Mouse (Mus musculus): ENCODE measurements at regions not wholly inside any gene's neighbourhood (a gene's known extent, or its start where the extent isn't known, plus 50 kb on each side); places are given as distances from the start of the nearest gene placed in this dataset.
"Not testable (repeated sequence)": the region's sequence is repeated elsewhere in the genome, so short reads cannot be mapped to it uniquely, and the experiment has no call there.

GRCm38 (mm10) chr11:12589757-12590373, 125.1 kb upstream of the Cobl start:
- no peak for TF ChIP-seq EP300 (IDR thresholded peaks at IDR 0.05; ENCODE audit: insufficient read depth, low read depth, low read length)
- no peak for TF ChIP-seq CTCF (IDR thresholded peaks at IDR 0.05; ENCODE audit: low read depth, low read length)
- TF ChIP-seq POLR2A (IDR thresholded peaks at IDR 0.05; ENCODE audit: insufficient read depth, low read length): no peak
- no peak overlapping the region for H3K27ac ChIP-seq (ENCODE audit: insufficient read depth, low read length)
- no peaks in the 10 kb centered on the region for H3K4me1 ChIP-seq (ENCODE audit: control insufficient read depth, insufficient read depth, low read length)
- no peaks in the 10 kb centered on the region for H3K36me3 ChIP-seq (ENCODE audit: control insufficient read depth, insufficient read depth, low read length, poor library complexity, severe bottlenecking)
- no peak overlapping the region for H3K9ac ChIP-seq (ENCODE audit: low read depth, poor library complexity, severe bottlenecking)
- no peaks in the 10 kb centered on the region for H3K9me3 ChIP-seq (replicated peaks; ENCODE audit: control insufficient read depth, insufficient read depth, low read length, poor library complexity, severe bottlenecking)
- H3K27me3 ChIP-seq (ENCODE audit: control insufficient read depth, insufficient read depth, low read length, poor library complexity, severe bottlenecking): no peaks in the 10 kb centered on the region
- H3K4me3 ChIP-seq (ENCODE audit: low read depth, low read length): no peak overlapping the region

- H3K36me3 ChIP-seq (ENCODE audit: control insufficient read depth, insufficient read depth, low read length, poor library complexity, severe bottlenecking); H3K9me3 ChIP-seq (replicated peaks; ENCODE audit: control insufficient read depth, insufficient read depth, low read length, poor library complexity, severe bottlenecking); H3K9ac ChIP-seq (ENCODE audit: low read depth, poor library complexity, severe bottlenecking); H3K27me3 ChIP-seq (ENCODE audit: control insufficient read depth, insufficient read depth, low read length, poor library complexity, severe bottlenecking); H3K4me1 ChIP-seq (ENCODE audit: control insufficient read depth, insufficient read depth, low read length); H3K27ac ChIP-seq (ENCODE audit: insufficient read depth, low read length); H3K4me3 ChIP-seq (ENCODE audit: low read depth, low read length): not testable (repeated sequence)
Observed at GRCm38 (mm10) chr11:12584851-12585680, 120.3 kb upstream of the Cobl start.

DNA sequence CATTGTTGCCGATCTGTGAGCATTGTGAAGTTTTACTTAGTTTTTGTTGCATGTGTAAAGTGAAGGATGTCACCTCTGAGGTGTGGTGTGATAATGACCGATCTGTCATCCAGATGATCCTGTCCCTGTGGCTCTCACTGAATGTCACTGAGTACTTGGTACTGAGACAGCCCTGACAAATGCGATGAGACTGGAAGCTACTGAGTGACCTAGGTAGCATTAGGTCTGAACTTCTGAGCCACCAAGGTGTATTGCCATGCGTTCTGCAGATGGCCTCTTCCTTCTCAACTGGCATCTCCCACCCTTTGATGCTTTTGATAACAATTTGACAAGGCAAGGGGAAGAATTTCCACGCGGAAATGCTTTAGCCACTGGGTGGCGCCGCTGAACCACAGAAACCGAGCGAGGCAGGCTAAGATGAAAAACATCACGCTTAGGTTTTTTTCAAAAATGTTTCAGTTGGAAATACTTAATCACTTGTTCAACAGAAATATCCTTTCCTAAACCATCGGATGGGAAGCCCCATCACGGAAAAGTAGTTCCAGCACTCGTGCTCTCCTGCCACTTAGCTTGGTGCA, 114.3 kb upstream of the Cobl start:
- no peaks in the 10 kb centered on the region for H3K27me3 ChIP-seq (ENCODE audit: control insufficient read depth, insufficient read depth, low read length, poor library complexity, severe bottlenecking)
- H3K9me3 ChIP-seq (replicated peaks; ENCODE audit: control insufficient read depth, insufficient read depth, low read length, poor library complexity, severe bottlenecking): no peaks in the 10 kb centered on the region
- H3K36me3 ChIP-seq (ENCODE audit: control insufficient read depth, insufficient read depth, low read length, poor library complexity, severe bottlenecking): no peaks in the 10 kb centered on the region
- H3K27ac ChIP-seq (ENCODE audit: insufficient read depth, low read length): no peak overlapping the region
- H3K9ac ChIP-seq (ENCODE audit: low read depth, poor library complexity, severe bottlenecking): no peak overlapping the region
- H3K4me1 ChIP-seq (ENCODE audit: control insufficient read depth, insufficient read depth, low read length): no peaks in the 10 kb centered on the region
- TF ChIP-seq CTCF (IDR thresholded peaks at IDR 0.05; ENCODE audit: low read depth, low read length) (peak; percentile 82), POLR2A (IDR thresholded peaks at IDR 0.05; ENCODE audit: insufficient read depth, low read length) (no peak)
- H3K4me3 ChIP-seq (ENCODE audit: low read depth, low read length): no peak overlapping the region

GRCm38 (mm10) chr11:12559663-12560062, 94.9 kb upstream of the Cobl start:
- no peaks in the 10 kb centered on the region; the same call in 1 of the 2 replicates for H3K27me3 ChIP-seq (ENCODE audit: control insufficient read depth, insufficient read depth, low read length, poor library complexity, severe bottlenecking)
- no peaks in the 10 kb centered on the region for H3K36me3 ChIP-seq (ENCODE audit: control insufficient read depth, insufficient read depth, low read length, poor library complexity, severe bottlenecking)
- no peak overlapping the region for H3K9ac ChIP-seq (ENCODE audit: low read depth, poor library complexity, severe bottlenecking)
- H3K4me1 ChIP-seq (ENCODE audit: control insufficient read depth, insufficient read depth, low read length): no peaks in the 10 kb centered on the region
- peaks cover 16% of the 10 kb centered on the region for H3K9me3 ChIP-seq (replicated peaks; ENCODE audit: control insufficient read depth, insufficient read depth, low read length, poor library complexity, severe bottlenecking)
- no peak overlapping the region for H3K27ac ChIP-seq (ENCODE audit: insufficient read depth, low read length)
- TF ChIP-seq CTCF (IDR thresholded peaks at IDR 0.05; ENCODE audit: low read depth, low read length): no peak
- no peak for TF ChIP-seq POLR2A (IDR thresholded peaks at IDR 0.05; ENCODE audit: insufficient read depth, low read length)
- TF ChIP-seq EP300 (IDR thresholded peaks at IDR 0.05; ENCODE audit: insufficient read depth, low read depth, low read length): no peak
- no peak overlapping the region for H3K4me3 ChIP-seq (ENCODE audit: low read depth, low read length)

DNA sequence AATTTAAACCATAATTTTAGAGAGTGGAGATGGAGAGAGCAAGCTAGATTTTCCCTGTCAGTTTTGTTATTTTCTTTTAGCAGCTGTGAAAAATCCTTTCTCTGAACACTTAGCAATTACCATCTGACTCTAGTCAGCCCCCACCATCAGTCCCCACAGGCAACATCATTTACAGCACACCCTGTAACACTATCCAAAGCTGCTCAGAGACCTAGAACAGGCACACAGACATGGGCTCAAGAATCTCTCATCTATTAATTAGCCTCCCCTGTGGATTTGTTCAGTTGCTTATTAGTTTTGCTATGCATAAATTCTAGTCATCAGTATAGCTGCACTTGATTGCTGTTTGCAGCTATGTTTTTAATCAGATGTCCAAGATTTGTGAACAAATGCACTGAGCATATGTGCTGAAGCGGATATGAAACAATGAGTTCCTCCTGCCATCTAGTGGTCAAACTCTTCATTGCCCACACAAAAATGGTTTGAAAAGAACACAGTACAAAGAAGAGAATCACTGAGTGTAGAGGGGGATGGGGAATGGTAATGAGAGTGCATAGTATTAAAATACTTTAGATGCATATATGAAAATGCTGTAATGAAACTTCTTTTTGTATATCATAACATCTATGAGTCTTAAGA, 94.4 kb upstream of the Cobl start:
- Histone ChIP-seq H3K36me3 (ENCODE audit: control insufficient read depth, insufficient read depth, low read length, poor library complexity, severe bottlenecking) (no peaks in the 10 kb centered on the region), H3K9ac (ENCODE audit: low read depth, poor library complexity, severe bottlenecking) (no peak overlapping the region), H3K27me3 (ENCODE audit: control insufficient read depth, insufficient read depth, low read length, poor library complexity, severe bottlenecking) (no peaks in the 10 kb centered on the region; the same call in 1 of the 2 replicates), H3K27ac (ENCODE audit: insufficient read depth, low read length) (no peak overlapping the region), H3K9me3 (replicated peaks; ENCODE audit: control insufficient read depth, insufficient read depth, low read length, poor library complexity, severe bottlenecking) (peaks cover 16% of the 10 kb centered on the region), H3K4me1 (ENCODE audit: control insufficient read depth, insufficient read depth, low read length) (no peaks in the 10 kb centered on the region), H3K4me3 (ENCODE audit: low read depth, low read length) (no peak overlapping the region)
- TF ChIP-seq CTCF (IDR thresholded peaks at IDR 0.05; ENCODE audit: low read depth, low read length) (no peak), EP300 (IDR thresholded peaks at IDR 0.05; ENCODE audit: insufficient read depth, low read depth, low read length) (no peak), POLR2A (IDR thresholded peaks at IDR 0.05; ENCODE audit: insufficient read depth, low read length) (no peak)

DNA sequence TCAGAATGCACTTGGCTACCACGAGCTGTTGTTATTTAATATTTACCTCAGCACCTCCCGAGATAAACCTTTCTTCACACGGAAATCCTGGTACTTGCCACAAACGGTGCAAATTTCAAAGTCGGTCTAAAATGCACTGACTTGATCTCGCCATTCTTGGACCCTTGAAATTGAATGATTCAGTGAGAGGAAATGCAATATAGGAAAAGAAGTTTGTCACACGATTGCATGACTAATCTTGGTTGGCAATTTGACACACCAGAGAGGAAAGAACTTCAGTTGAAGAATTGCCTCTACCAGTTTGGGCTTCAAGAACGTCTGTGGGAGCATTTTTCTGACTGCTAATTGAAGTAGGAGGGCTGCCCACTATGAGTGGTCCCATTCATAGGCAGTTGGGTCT, 93.4 kb upstream of the Cobl start:
- no peak overlapping the region for H3K27ac ChIP-seq (ENCODE audit: insufficient read depth, low read length)
- H3K9me3 ChIP-seq (replicated peaks; ENCODE audit: control insufficient read depth, insufficient read depth, low read length, poor library complexity, severe bottlenecking): peaks cover 16% of the 10 kb centered on the region
- no peaks in the 10 kb centered on the region; the same call in 1 of the 2 replicates for H3K27me3 ChIP-seq (ENCODE audit: control insufficient read depth, insufficient read depth, low read length, poor library complexity, severe bottlenecking)
- TF ChIP-seq EP300 (IDR thresholded peaks at IDR 0.05; ENCODE audit: insufficient read depth, low read depth, low read length) (no peak), CTCF (IDR thresholded peaks at IDR 0.05; ENCODE audit: low read depth, low read length) (no peak), POLR2A (IDR thresholded peaks at IDR 0.05; ENCODE audit: insufficient read depth, low read length) (no peak)
- no peaks in the 10 kb centered on the region for H3K36me3 ChIP-seq (ENCODE audit: control insufficient read depth, insufficient read depth, low read length, poor library complexity, severe bottlenecking)
- no peaks in the 10 kb centered on the region for H3K4me1 ChIP-seq (ENCODE audit: control insufficient read depth, insufficient read depth, low read length)
- H3K9ac ChIP-seq (ENCODE audit: low read depth, poor library complexity, severe bottlenecking): no peak overlapping the region
- no peak overlapping the region for H3K4me3 ChIP-seq (ENCODE audit: low read depth, low read length)

All from ES-Bruce4 (cell line).